Mouse (Mus musculus) olfactory bulb, adult 2 months (tissue): ENCODE results near the gene Apol9b. TPM values are rescaled to one million over a fixed set of nuclear protein-coding genes. Genes with fewer than 3 reads are reported as not detected.
"Not testable (repeated sequence)": the region's sequence is repeated elsewhere in the genome, so short reads cannot be mapped to it uniquely, and the experiment has no call there.

Experiments
- H3K27ac ChIP-seq: fragments of 200-500 bp; 2 replicates; pipeline ENCODE4 v1.5.1; 2012; ENCODE audit warnings: low read depth, low read length; ENCODE audit not compliant: insufficient read depth
- H3K4me1 ChIP-seq: fragments of 200-500 bp; 2 replicates; pipeline ENCODE4 v1.6.1; 2012; ENCODE audit warnings: low read length; ENCODE audit not compliant: control insufficient read depth, insufficient read depth
- H3K4me3 ChIP-seq: fragments of 200-500 bp; 2 replicates; pipeline ENCODE4 v1.5.1; 2012; ENCODE audit warnings: mild to moderate bottlenecking, low read depth, low read length, moderate library complexity; ENCODE audit not compliant: insufficient read depth
- CTCF ChIP-seq: fragments of 200-500 bp; IDR thresholded peaks from 2 replicates; pipeline ENCODE4 v1.5.1; 2012; ENCODE audit warnings: low read depth, mild to moderate bottlenecking, low read length, moderate library complexity; ENCODE audit not compliant: insufficient read depth
- WGBS: fragments of 180-500 bp; shearing (Covaris S2); methylation state at CpG from one replicate; pipeline ENCODE4 v1.1.7; 2018; 5-methylcytosine and 5-hydroxymethylcytosine counted together
- polyA plus RNA-seq: library from polyadenylated mRNA; stranded (reverse); fragments of >200 nt; gene quantifications from 2 replicates; pipeline ENCODE4 v1.2.4, GENCODE M21; 2012; ENCODE audit warnings: low replicate concordance; ENCODE audit not compliant: missing spikeins, insufficient read depth, insufficient read length

Gene Apol9b
- not detected in 2 replicates for polyA plus RNA-seq

DNA sequence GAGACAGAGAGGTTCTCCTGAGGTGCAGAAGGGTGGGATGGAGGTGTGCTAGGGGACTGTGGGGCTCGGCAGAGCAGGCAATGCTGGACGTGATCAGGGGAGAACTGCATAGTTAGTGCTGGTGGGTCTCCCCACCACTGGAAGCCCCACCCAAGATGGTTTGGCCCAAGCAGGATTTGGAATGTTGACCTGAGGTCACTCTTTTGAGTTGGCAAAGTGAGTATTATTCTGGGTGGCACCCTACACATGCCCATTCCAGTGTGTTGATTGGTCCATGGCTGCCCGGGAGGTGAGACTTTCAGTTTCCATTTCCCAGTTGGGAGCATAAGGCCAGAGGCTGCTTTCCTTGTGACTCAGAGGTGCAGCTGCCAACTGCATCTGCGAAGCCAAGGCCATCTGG is at the start of gene Apol9b:
TSS of gene Apol9b (plus strand) at position 301 of the 400 bp plus-strand sequence.
- not testable (repeated sequence) for H3K4me1 ChIP-seq, H3K27ac ChIP-seq, H3K4me3 ChIP-seq
- WGBS: 89% methylated on average over 1 of the region's 4 CpGs

- TF ChIP-seq CTCF: peak; percentile 27; the same call in 1 of the 2 replicates
- not testable (repeated sequence) for H3K27ac ChIP-seq, H3K4me3 ChIP-seq, H3K4me1 ChIP-seq
- 16% methylated on average over 11 of the region's 11 CpGs for WGBS
Observed at GRCm38 (mm10) chr15:77683944-77684343, 44.9 kb upstream of the Apol9b start.

GRCm38 (mm10) chr15:77691532-77692311 is 37.1 kb upstream of the Apol9b start:
- not testable (repeated sequence) for H3K4me1 ChIP-seq, H3K27ac ChIP-seq, H3K4me3 ChIP-seq
- WGBS: 14% methylated on average over 19 of the region's 20 CpGs

- whole genome bisulfite sequencing: 49% methylated on average over 12 of the region's 15 CpGs
Observed at GRCm38 (mm10) chr15:77694687-77695295, 34.0 kb upstream of the Apol9b start.

DNA sequence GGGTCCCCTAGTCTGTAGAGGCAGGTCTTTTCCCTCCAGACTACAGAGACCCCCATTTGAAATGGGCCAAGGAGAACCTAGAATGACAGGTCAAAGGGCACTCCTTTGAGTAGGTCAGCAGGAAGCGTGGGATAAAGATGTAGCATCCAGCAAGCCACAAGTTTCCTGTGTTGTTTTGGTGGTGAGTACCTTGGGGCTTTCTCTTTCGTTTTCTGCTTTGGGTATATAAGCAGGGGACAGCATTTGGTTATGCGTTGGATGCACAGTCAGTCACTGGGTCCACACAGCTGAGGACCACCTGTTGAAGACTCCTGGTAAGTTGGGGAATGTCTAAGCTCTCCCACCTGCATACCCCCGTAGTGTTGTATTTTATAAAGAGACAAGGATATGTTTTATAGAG is 30.2 kb upstream of the Apol9b start, which contains the start of gene Apol7e:
TSS of gene Apol7e (plus strand) at position 202 of the 400 bp plus-strand sequence.
- 89% methylated on average over 4 of the region's 4 CpGs for WGBS
- H3K4me1 ChIP-seq, H3K4me3 ChIP-seq: not testable (repeated sequence)

More at GRCm38 (mm10) chr15:77694687-77695295, 34.0 kb upstream of the Apol9b start:
- H3K4me1 ChIP-seq, H3K27ac ChIP-seq, H3K4me3 ChIP-seq: not testable (repeated sequence)

DNA sequence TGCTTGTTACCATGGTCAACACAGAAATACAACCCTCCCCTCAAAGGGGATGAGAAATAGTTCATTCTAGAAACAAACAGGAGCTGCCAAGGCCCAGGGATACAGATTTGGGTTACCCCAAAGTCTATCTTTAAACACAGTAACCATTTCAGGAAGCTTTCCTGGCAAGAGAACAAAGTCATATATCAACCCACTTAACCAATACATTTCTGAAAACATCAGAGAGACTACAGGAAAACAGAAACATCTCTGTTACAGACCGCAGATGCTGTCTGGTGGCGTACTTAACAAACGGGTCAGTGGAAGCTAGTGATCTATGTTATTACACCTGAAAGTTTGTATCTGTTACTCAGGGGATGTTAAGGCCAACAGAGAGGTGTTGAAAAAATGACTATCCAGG is 23.5 kb upstream of the Apol9b start:
- WGBS: 83% methylated on average over 3 of the region's 3 CpGs
- not testable (repeated sequence) for H3K4me1 ChIP-seq, H3K27ac ChIP-seq, H3K4me3 ChIP-seq

More for the DNA sequence above, 30.2 kb upstream of the Apol9b start, which contains the start of gene Apol7e:
- H3K27ac ChIP-seq: not testable (repeated sequence)

DNA sequence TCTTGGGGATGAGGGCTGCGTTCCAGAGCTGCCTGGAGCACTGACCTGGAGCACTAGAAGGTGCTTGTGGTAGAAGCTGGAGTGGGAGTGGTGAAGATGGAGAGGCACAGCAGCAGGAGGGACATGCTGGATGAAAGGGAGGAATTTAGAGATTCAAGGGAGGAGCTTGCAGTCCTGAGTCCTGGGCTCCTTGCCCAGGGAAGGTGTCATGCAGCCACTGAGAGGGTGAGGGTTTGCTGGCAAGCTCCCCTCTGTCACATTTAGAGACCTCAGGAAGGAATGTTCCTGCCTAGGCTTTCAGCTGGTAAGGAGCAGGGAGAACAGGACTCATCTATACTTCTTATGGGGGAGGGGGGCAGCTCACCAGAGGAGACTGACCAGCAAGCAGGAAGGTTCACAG is 19.9 kb upstream of the Apol9b start:
- 89% methylated on average over 1 of the region's 1 CpGs for WGBS
- H3K4me1 ChIP-seq, H3K27ac ChIP-seq, H3K4me3 ChIP-seq: not testable (repeated sequence)

GRCm38 (mm10) chr15:77718240-77718639 is 10.6 kb upstream of the Apol9b start:
- 53% methylated on average over 4 of the region's 6 CpGs for WGBS
- H3K27ac ChIP-seq, H3K4me1 ChIP-seq, H3K4me3 ChIP-seq: not testable (repeated sequence)

- no CpG with 5 or more reads among the region's 3 CpGs for WGBS
- not testable (repeated sequence) for H3K27ac ChIP-seq, H3K4me3 ChIP-seq, H3K4me1 ChIP-seq
Observed at GRCm38 (mm10) chr15:77721509-77721908, 7.3 kb upstream of the Apol9b start.

- H3K27ac ChIP-seq, H3K4me3 ChIP-seq, H3K4me1 ChIP-seq: not testable (repeated sequence)
- WGBS: 24% methylated on average over 3 of the region's 10 CpGs
Observed at GRCm38 (mm10) chr15:77724208-77724911, 4.5 kb upstream of the Apol9b start.

GRCm38 (mm10) chr15:77725393-77726020 is 3.3 kb upstream of the Apol9b start:
- H3K4me3 ChIP-seq, H3K4me1 ChIP-seq, H3K27ac ChIP-seq: not testable (repeated sequence)
- 75% methylated on average over 6 of the region's 6 CpGs for WGBS

- not testable (repeated sequence) for H3K27ac ChIP-seq, H3K4me1 ChIP-seq, H3K4me3 ChIP-seq
- 5% methylated on average over 3 of the region's 3 CpGs for WGBS
Observed at GRCm38 (mm10) chr15:77727139-77727538, 1.7 kb upstream of the Apol9b start.

DNA sequence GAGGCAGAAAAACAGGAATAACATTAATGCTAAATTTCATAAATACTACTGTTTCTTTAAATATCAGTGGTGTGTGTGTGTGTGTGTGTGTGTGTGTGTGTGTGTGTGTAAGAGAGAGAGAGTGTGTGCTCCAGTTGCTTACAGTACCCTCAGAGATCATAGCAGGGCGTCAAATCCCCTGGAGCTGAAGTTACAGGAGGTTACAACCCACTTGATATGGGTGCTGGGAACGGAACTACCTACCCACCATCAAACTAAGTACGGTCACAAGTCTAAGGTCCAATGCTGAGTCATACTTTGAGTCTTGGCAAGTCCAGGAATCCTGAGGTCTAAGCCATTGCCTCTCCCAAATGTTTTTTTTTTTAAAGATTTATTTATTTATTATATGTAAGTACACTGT is 1.1 kb upstream of the Apol9b start:
- WGBS: 85% methylated on average over 3 of the region's 3 CpGs
- not testable (repeated sequence) for H3K27ac ChIP-seq, H3K4me3 ChIP-seq, H3K4me1 ChIP-seq
